Mouse (Mus musculus): ENCODE data around the gene Ddost. TPM values are rescaled to one million over a fixed set of nuclear protein-coding genes. Genes with fewer than 3 reads are reported as not detected.

Ddost gene
- polyA plus RNA-seq, 1 experiment from 2014 or later = 258 TPM

DNA sequence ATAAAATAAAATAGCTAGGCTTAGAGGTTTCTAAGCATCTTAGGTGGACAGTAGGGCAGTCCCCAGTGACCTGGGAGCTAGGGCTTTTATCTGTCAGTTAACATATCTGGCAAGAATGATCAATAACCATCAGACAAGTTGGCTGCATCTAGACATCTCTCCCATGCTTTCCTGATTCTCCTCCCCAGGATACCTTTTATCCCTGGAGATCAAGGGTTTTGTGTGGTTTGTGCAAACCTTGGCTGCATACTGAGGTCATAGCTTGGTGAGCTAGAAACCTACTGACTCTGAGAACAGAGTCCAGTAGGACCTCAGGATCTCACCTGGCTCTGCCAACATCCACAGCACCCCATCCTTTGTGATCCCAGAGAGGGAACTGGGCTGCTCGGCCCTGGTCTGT is 42.8 kb downstream of the Ddost start:
- no peak for ATAC-seq (ENCODE audit: insufficient number of reproducible peaks, low FRiP score, low TSS enrichment, low read depth)
- Histone ChIP-seq H3K36me3 (ENCODE audit: control insufficient read depth, insufficient read depth, low read length) (no peaks in the 10 kb centered on the region), H3K4me2 (ENCODE audit: low read depth, severe bottlenecking) (no peak overlapping the region), H3K27me3 (ENCODE audit: control insufficient read depth, insufficient read depth, low read length) (no peaks in the 10 kb centered on the region), H3K27ac (replicated peaks; ENCODE audit: low read depth, low read length) (no peak overlapping the region), H3K4me1 (ENCODE audit: control insufficient read depth, insufficient read depth, low read length) (no peaks in the 10 kb centered on the region), H3K9me3 (ENCODE audit: control insufficient read depth, low read length) (no peaks in the 10 kb centered on the region), H3K9ac (ENCODE audit: low read length) (no peak overlapping the region), H3K4me3 (ENCODE audit: low read depth, low read length) (no peak overlapping the region)
- WGBS = 76% methylated on average over 1 of the region's 1 CpGs
- DNase-seq (ENCODE audit: low spot score) = no peak

DNA sequence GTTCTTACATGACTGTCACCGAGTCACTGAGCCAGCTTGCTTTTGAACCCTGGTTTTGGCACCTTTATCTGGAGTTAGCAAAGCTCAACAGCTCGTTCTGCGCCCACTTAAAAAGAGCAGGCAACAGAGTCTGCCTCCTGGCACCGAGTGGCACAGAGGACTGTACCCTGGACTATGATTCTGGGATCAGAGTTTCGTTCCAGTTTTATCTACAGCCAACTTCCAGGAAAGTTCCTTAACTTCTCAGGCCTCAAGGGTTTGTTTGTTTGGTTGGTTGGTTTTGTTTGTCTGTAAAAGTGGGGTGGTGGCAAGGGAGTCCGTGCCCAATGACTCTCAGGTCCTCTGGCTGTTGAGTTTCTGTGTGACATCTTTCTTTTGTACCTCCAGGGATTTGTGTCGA is 44.2 kb downstream of the Ddost start:
- Histone ChIP-seq H3K4me1 (ENCODE audit: control insufficient read depth, insufficient read depth, low read length) (no peaks in the 10 kb centered on the region), H3K9me3 (ENCODE audit: control insufficient read depth, low read length) (no peaks in the 10 kb centered on the region), H3K36me3 (ENCODE audit: control insufficient read depth, insufficient read depth, low read length) (no peaks in the 10 kb centered on the region), H3K9ac (ENCODE audit: low read length) (no peak overlapping the region), H3K27me3 (ENCODE audit: control insufficient read depth, insufficient read depth, low read length) (no peaks in the 10 kb centered on the region), H3K4me2 (ENCODE audit: low read depth, severe bottlenecking) (no peak overlapping the region), H3K27ac (replicated peaks; ENCODE audit: low read depth, low read length) (no peak overlapping the region), H3K4me3 (ENCODE audit: low read depth, low read length) (no peak overlapping the region)
- DNase-seq (ENCODE audit: low spot score) = no peak
- 79% methylated on average over 7 of the region's 7 CpGs for WGBS
- no peak for ATAC-seq (ENCODE audit: insufficient number of reproducible peaks, low FRiP score, low TSS enrichment, low read depth)

DNA sequence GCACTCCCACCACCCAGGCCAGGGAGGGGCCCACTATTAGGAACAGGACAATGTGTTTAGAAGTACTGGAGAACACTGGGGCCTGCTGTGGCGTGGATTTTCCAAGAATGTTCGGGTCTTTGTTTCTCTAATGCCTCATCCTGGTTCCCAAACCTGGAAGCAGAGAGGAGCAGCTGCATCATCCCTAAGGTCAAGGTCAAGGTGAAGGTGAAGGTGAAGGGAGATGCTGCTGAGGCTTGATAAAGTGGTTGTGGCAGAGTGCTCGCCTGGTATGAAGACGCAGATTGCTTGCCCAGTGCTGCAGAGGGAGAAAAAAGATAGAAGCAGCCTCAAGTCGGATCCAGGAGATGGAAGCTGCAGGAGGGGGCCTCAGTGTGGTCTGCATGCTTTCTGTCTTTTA is 47.3 kb downstream of the Ddost start:
- no peaks in the 10 kb centered on the region for H3K4me1 ChIP-seq (ENCODE audit: control insufficient read depth, insufficient read depth, low read length)
- H3K9ac ChIP-seq (ENCODE audit: low read length) = no peak overlapping the region
- ATAC-seq (ENCODE audit: insufficient number of reproducible peaks, low FRiP score, low TSS enrichment, low read depth) = no peak
- no peaks in the 10 kb centered on the region for H3K27me3 ChIP-seq (ENCODE audit: control insufficient read depth, insufficient read depth, low read length)
- H3K27ac ChIP-seq (replicated peaks; ENCODE audit: low read depth, low read length) = no peak overlapping the region
- H3K9me3 ChIP-seq (ENCODE audit: control insufficient read depth, low read length) = no peaks in the 10 kb centered on the region
- no peak overlapping the region for H3K4me2 ChIP-seq (ENCODE audit: low read depth, severe bottlenecking)
- no peak for DNase-seq (ENCODE audit: low spot score)
- H3K4me3 ChIP-seq (ENCODE audit: low read depth, low read length) = no peak overlapping the region
- no peaks in the 10 kb centered on the region for H3K36me3 ChIP-seq (ENCODE audit: control insufficient read depth, insufficient read depth, low read length)
- WGBS = 85% methylated on average over 5 of the region's 5 CpGs

DNA sequence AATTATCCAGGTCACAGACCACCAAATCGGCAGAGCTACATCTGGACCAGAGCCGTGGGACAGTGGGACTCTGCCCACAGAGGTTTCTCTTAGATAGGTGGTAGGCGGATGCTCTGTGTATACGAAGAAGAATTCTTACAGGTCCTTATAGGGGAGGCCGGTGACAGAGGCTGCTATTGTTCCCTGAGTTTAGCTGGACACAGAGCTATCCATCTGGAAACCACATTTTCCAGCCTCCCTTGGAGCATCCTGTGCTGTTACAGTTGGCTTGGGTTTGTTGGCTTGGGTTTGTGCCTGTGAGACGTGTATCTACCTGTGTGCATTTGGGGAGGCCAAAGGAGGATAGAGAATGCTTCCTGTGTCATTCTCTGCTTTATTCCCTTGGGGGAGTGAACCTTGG is 48.2 kb downstream of the Ddost start:
- WGBS = 91% methylated on average over 6 of the region's 6 CpGs
- H3K36me3 ChIP-seq (ENCODE audit: control insufficient read depth, insufficient read depth, low read length) = no peaks in the 10 kb centered on the region
- H3K4me2 ChIP-seq (ENCODE audit: low read depth, severe bottlenecking) = no peak overlapping the region
- H3K27ac ChIP-seq (replicated peaks; ENCODE audit: low read depth, low read length) = no peak overlapping the region
- H3K4me1 ChIP-seq (ENCODE audit: control insufficient read depth, insufficient read depth, low read length) = no peaks in the 10 kb centered on the region
- H3K9ac ChIP-seq (ENCODE audit: low read length) = no peak overlapping the region
- no peak for DNase-seq (ENCODE audit: low spot score)
- ATAC-seq (ENCODE audit: insufficient number of reproducible peaks, low FRiP score, low TSS enrichment, low read depth) = no peak
- no peaks in the 10 kb centered on the region for H3K9me3 ChIP-seq (ENCODE audit: control insufficient read depth, low read length)
- no peaks in the 10 kb centered on the region for H3K27me3 ChIP-seq (ENCODE audit: control insufficient read depth, insufficient read depth, low read length)
- H3K4me3 ChIP-seq (ENCODE audit: low read depth, low read length) = no peak overlapping the region

DNA sequence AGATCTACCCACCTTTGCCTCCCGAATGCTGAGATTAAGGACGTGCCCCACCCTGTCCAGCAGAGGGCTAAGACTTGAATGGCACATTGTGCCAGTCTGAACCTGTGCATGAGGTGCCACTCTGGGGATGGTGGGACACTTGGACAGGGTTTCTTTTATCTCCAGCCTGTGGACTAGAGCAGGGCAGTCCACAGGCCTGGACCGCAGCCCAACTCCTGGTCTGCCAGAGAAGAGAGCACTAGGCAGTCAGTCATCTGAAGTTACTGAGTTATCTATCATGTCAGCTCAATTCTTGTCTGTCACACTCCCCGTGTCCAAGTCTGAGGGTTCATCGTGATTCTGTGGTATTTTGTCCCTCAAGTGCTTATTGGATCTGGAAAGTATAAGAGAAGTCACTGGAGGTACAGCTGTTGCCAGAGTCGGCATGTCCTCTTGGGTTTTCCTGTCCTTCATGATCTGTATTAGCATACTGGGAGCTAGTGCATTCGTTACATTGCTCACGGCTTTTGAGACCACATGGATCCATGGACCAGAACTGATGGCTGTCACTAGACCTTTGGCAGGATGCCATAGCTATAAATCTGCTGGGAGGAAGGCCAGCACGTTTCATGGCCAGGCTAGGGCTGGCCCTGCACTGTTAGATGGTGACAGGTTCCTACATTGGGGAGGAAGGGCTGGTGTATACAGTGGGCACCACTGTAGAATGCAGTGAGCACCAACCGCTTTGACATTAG is 49.1 kb downstream of the Ddost start:
- Histone ChIP-seq H3K27ac (replicated peaks; ENCODE audit: low read depth, low read length) (no peak overlapping the region), H3K9ac (ENCODE audit: low read length) (no peak overlapping the region), H3K36me3 (ENCODE audit: control insufficient read depth, insufficient read depth, low read length) (no peaks in the 10 kb centered on the region), H3K9me3 (ENCODE audit: control insufficient read depth, low read length) (no peaks in the 10 kb centered on the region), H3K4me2 (ENCODE audit: low read depth, severe bottlenecking) (no peak overlapping the region), H3K4me3 (ENCODE audit: low read depth, low read length) (no peak overlapping the region), H3K4me1 (ENCODE audit: control insufficient read depth, insufficient read depth, low read length) (no peaks in the 10 kb centered on the region), H3K27me3 (ENCODE audit: control insufficient read depth, insufficient read depth, low read length) (no peaks in the 10 kb centered on the region)
- ATAC-seq (ENCODE audit: insufficient number of reproducible peaks, low FRiP score, low TSS enrichment, low read depth) (no peak), DNase-seq (ENCODE audit: low spot score) (no peak)
- WGBS = 84% methylated on average over 10 of the region's 10 CpGs

DNA sequence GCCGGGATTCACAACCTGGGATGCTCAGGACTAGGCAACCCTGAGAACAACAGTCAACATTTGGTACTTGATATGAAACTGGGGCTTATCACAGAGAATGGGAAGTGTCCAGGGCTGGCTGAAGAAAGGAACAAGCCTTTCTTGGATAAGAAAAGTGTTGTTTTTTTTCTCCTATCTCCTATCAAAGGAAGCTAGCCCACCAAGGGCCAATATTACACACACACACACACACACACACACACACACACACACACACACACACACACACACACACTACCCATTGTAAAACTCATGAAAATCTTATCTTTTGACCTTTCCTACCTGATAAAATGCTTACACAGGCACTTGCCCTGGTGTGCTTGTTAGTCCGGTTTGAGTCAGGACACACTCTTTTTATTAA is 51.0 kb downstream of the Ddost start:
- 90% methylated on average over 2 of the region's 2 CpGs for WGBS

DNA sequence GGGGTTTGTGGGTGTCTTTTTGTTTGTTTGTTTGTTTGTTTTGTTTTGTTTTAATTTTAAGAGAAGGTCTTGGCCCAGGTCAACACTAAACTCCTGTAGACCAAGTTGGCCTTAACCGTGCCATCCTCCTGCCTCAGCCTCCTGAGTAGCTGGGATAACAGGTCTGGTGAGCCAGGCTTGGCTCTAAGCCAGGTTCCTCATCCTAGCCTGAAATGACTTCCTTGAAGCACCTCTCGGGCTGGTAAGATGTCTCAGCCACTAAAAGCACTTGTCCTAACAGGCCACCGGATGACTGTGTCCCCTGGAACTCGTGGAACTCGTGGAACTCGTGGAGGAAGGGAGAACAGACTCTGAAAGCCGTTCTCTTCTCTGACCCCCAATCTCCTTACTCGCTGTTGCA is 51.6 kb downstream of the Ddost start:
- Histone ChIP-seq H3K27me3 (ENCODE audit: control insufficient read depth, insufficient read depth, low read length) (no peaks in the 10 kb centered on the region), H3K9me3 (ENCODE audit: control insufficient read depth, low read length) (no peaks in the 10 kb centered on the region), H3K4me1 (ENCODE audit: control insufficient read depth, insufficient read depth, low read length) (no peaks in the 10 kb centered on the region), H3K9ac (ENCODE audit: low read length) (no peak overlapping the region), H3K36me3 (ENCODE audit: control insufficient read depth, insufficient read depth, low read length) (no peaks in the 10 kb centered on the region), H3K4me2 (ENCODE audit: low read depth, severe bottlenecking) (no peak overlapping the region), H3K27ac (replicated peaks; ENCODE audit: low read depth, low read length) (no peak overlapping the region), H3K4me3 (ENCODE audit: low read depth, low read length) (no peak overlapping the region)
- 89% methylated on average over 8 of the region's 8 CpGs for WGBS
- no peak for ATAC-seq (ENCODE audit: insufficient number of reproducible peaks, low FRiP score, low TSS enrichment, low read depth)
- DNase-seq (ENCODE audit: low spot score) = no peak

More for the DNA sequence above, 51.0 kb downstream of the Ddost start:
- H3K9ac ChIP-seq (ENCODE audit: low read length) = no peak overlapping the region
- H3K27ac ChIP-seq (replicated peaks; ENCODE audit: low read depth, low read length) = no peak overlapping the region
- no peaks in the 10 kb centered on the region for H3K9me3 ChIP-seq (ENCODE audit: control insufficient read depth, low read length)
- no peaks in the 10 kb centered on the region for H3K36me3 ChIP-seq (ENCODE audit: control insufficient read depth, insufficient read depth, low read length)
- no peaks in the 10 kb centered on the region for H3K27me3 ChIP-seq (ENCODE audit: control insufficient read depth, insufficient read depth, low read length)
- H3K4me3 ChIP-seq (ENCODE audit: low read depth, low read length) = no peak overlapping the region
- no peaks in the 10 kb centered on the region for H3K4me1 ChIP-seq (ENCODE audit: control insufficient read depth, insufficient read depth, low read length)
- no peak for DNase-seq (ENCODE audit: low spot score)
- no peak overlapping the region for H3K4me2 ChIP-seq (ENCODE audit: low read depth, severe bottlenecking)
- no peak for ATAC-seq (ENCODE audit: insufficient number of reproducible peaks, low FRiP score, low TSS enrichment, low read depth)

DNA sequence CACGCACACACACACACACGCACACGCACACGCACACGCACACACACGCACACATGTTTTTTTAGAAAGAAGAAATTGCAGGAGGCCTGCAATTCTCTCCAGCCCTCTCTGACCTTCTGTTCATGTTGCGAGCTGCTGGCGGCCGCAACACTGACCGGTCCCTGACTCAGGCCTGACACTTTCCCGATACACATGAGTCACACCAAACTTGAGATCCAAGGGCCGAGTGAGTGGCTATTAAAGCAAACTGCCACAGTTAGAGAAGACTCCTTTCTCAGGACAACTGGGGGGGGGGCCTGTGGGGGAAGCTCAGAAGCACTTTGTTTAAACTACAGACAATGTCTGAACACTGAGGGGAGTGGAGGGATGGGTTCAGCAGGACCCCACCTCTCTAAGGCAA is 52.0 kb downstream of the Ddost start:
- Histone ChIP-seq H3K36me3 (ENCODE audit: control insufficient read depth, insufficient read depth, low read length) (no peaks in the 10 kb centered on the region), H3K9ac (ENCODE audit: low read length) (no peak overlapping the region), H3K9me3 (ENCODE audit: control insufficient read depth, low read length) (no peaks in the 10 kb centered on the region), H3K27ac (replicated peaks; ENCODE audit: low read depth, low read length) (no peak overlapping the region), H3K4me3 (ENCODE audit: low read depth, low read length) (no peak overlapping the region), H3K4me2 (ENCODE audit: low read depth, severe bottlenecking) (no peak overlapping the region), H3K4me1 (ENCODE audit: control insufficient read depth, insufficient read depth, low read length) (no peaks in the 10 kb centered on the region), H3K27me3 (ENCODE audit: control insufficient read depth, insufficient read depth, low read length) (no peaks in the 10 kb centered on the region)
- DNase-seq (ENCODE audit: low spot score) (no peak), ATAC-seq (ENCODE audit: insufficient number of reproducible peaks, low FRiP score, low TSS enrichment, low read depth) (no peak)
- 89% methylated on average over 12 of the region's 12 CpGs for WGBS

DNA sequence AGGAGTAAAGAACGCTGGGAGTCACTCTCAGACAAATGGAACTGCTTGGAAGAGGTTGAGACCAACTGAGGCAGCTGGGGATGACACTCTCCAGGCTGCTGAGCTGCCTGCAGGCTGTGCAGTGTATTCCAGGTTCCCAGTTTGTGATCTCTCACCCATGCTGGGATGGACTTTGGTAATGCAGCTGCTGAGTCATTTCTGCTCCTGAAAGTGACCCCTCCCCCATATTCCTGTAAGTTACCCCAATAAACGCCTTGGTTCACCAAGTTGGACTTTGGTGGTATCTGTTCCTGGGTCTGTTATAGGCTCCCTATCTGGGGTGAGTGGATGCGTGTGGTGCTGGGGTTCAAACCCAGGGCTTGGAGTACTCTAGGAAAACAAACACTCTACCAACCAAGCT is 53.6 kb downstream of the Ddost start:
- Histone ChIP-seq H3K9ac (ENCODE audit: low read length) (no peak overlapping the region), H3K9me3 (ENCODE audit: control insufficient read depth, low read length) (no peaks in the 10 kb centered on the region), H3K4me1 (ENCODE audit: control insufficient read depth, insufficient read depth, low read length) (no peaks in the 10 kb centered on the region), H3K27ac (replicated peaks; ENCODE audit: low read depth, low read length) (no peak overlapping the region), H3K4me2 (ENCODE audit: low read depth, severe bottlenecking) (no peak overlapping the region), H3K36me3 (ENCODE audit: control insufficient read depth, insufficient read depth, low read length) (no peaks in the 10 kb centered on the region), H3K27me3 (ENCODE audit: control insufficient read depth, insufficient read depth, low read length) (no peaks in the 10 kb centered on the region), H3K4me3 (ENCODE audit: low read depth, low read length) (no peak overlapping the region)
- DNase-seq (ENCODE audit: low spot score) = no peak
- ATAC-seq (ENCODE audit: insufficient number of reproducible peaks, low FRiP score, low TSS enrichment, low read depth) = no peak
- 86% methylated on average over 3 of the region's 3 CpGs for WGBS
